Mouse (Mus musculus) neural tube, embryonic 13.5 days (tissue): Measurements from ENCODE around the gene Tmem30a. TPM values are rescaled to one million over a fixed set of nuclear protein-coding genes. Genes with fewer than 3 reads are reported as not detected.

Source experiments
- ATAC-seq: fragments of 200-750 bp; cut with Nextera tagmentation; 2 replicates; pipeline ENCODE4 v1.8.0; 2017; ENCODE audit warnings: low read depth, mild to moderate bottlenecking, moderate TSS enrichment, moderate library complexity
- H3K27ac ChIP-seq: fragments of 300-500 bp; sonication (generic); replicated peaks from 2 replicates; pipeline ENCODE4 v1.5.1; 2015; ENCODE audit warnings: moderate library complexity, mild to moderate bottlenecking, inconsistent platforms
- H3K27me3 ChIP-seq: fragments of 300-500 bp; sonication (generic); 2 replicates; pipeline ENCODE4 v1.6.1; 2015; ENCODE audit warnings: mild to moderate bottlenecking, inconsistent platforms
- H3K36me3 ChIP-seq: fragments of 300-500 bp; sonication (generic); 2 replicates; pipeline ENCODE4 v1.6.1; 2015; ENCODE audit warnings: mild to moderate bottlenecking, inconsistent platforms
- H3K4me1 ChIP-seq: fragments of 300-500 bp; sonication (generic); replicated peaks from 2 replicates; pipeline ENCODE4 v1.6.1; 2015; ENCODE audit warnings: inconsistent platforms
- H3K4me2 ChIP-seq: fragments of 300-500 bp; sonication (generic); 2 replicates; pipeline ENCODE4 v1.6.1; 2015; ENCODE audit warnings: inconsistent platforms, mild to moderate bottlenecking, moderate library complexity
- H3K4me3 ChIP-seq: fragments of 300-500 bp; sonication (generic); 2 replicates; pipeline ENCODE4 v1.5.1; 2015; ENCODE audit warnings: mild to moderate bottlenecking, inconsistent platforms
- H3K9ac ChIP-seq: fragments of 300-500 bp; sonication (generic); 2 replicates; pipeline ENCODE4 v1.6.1; 2015; ENCODE audit warnings: moderate library complexity, mild to moderate bottlenecking, inconsistent platforms
- H3K9me3 ChIP-seq: fragments of 300-500 bp; sonication (generic); 2 replicates; pipeline ENCODE4 v1.6.1; 2016; ENCODE audit warnings: inconsistent platforms
- WGBS: fragments of 180-500 bp; shearing (Covaris S2); methylation state at CpG from one replicate; pipeline ENCODE4 v1.1.7; 2015; 5-methylcytosine and 5-hydroxymethylcytosine counted together
- polyA plus RNA-seq: library from polyadenylated mRNA; unstranded; fragments of >200 nt; fragmentation: Nextera tagmentation; extraction: Ambion mirVana; gene quantifications from 2 replicates; pipeline ENCODE4 v1.2.1, GENCODE M21; 2015

Tmem30a gene
- polyA plus RNA-seq, 1 experiment from 2014 or later, result 111 TPM

DNA sequence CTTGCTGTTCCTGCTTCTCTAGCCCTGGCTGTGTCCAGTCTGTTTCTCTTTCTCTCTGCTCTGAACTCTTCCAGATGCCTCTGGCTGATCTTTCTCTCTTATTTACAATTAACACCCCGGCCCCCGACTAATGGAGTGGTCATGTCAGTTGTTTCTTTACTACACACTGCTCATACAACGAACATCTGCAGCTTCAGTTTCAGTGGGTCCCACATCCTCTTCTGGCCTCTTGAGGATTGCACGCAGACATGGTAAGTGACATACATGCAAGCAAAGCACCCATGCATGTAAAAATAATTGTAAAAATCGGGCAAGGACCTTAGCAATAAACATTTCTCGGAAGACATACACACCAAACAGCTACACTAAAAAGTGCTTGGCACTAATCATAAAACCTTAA, 57.7 kb downstream of the Tmem30a start:
- H3K9ac ChIP-seq, result no peak overlapping the region
- no peak overlapping the region for H3K4me3 ChIP-seq
- no peak overlapping the region for H3K4me2 ChIP-seq
- no peaks in the 10 kb centered on the region for H3K4me1 ChIP-seq
- WGBS, result 80% methylated on average over 6 of the region's 6 CpGs
- H3K9me3 ChIP-seq, result no peaks in the 10 kb centered on the region
- no peak overlapping the region for H3K27ac ChIP-seq
- no peaks in the 10 kb centered on the region for H3K36me3 ChIP-seq
- ATAC-seq, result no peak
- no peaks in the 10 kb centered on the region for H3K27me3 ChIP-seq

DNA sequence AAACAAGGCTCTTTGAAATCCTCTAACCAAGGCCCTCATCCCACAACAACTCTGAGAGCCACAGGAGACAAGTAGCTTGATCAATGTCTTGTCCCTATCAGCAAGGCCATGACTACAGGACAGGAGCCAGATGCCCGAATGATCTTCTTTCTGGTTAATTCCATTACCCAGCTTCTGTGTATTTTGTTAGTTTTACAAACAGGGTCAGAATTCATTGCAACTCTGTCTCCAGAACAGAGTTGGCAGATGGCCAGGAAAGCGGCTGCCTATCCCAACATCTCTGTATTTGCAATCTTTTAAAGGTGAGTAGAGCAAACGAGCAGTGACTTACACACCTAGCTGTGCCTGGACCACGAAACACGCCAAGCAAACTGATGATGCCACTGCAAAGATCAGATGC, 63.0 kb downstream of the Tmem30a start:
- no peaks in the 10 kb centered on the region for H3K4me1 ChIP-seq
- no peak overlapping the region for H3K27ac ChIP-seq
- H3K27me3 ChIP-seq, result no peaks in the 10 kb centered on the region
- whole genome bisulfite sequencing, result 88% methylated on average over 5 of the region's 5 CpGs
- H3K36me3 ChIP-seq, result no peaks in the 10 kb centered on the region
- H3K4me2 ChIP-seq, result no peak overlapping the region
- H3K4me3 ChIP-seq, result no peak overlapping the region
- no peak overlapping the region for H3K9ac ChIP-seq
- no peak for ATAC-seq
- no peaks in the 10 kb centered on the region for H3K9me3 ChIP-seq

DNA sequence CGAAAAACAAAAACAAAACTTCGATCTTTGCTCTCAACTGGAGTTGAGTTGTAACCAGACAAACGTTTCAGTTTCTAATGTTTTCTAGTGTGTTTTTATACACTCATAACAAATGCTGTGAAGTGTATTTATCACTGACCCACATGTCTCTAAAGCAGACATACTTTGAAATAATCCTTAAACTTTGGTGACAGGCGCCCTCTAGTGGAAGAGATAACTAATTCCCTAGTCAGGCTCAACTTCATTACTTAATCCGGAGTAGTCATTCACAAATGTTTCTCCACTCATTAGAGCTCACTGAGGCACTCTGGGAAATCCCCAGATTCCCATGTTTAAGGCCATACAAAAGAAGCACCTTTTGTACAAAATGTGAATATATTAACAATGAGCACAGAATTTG, 70.2 kb downstream of the Tmem30a start:
- Histone ChIP-seq H3K4me1 (peaks cover 26% of the 10 kb centered on the region), H3K27ac (no peak overlapping the region), H3K4me2 (no peak overlapping the region), H3K36me3 (no peaks in the 10 kb centered on the region), H3K9ac (no peak overlapping the region), H3K27me3 (peaks cover 28% of the 10 kb centered on the region), H3K4me3 (no peak overlapping the region), H3K9me3 (no peaks in the 10 kb centered on the region)
- 34% methylated on average over 5 of the region's 5 CpGs for WGBS
- no peak for ATAC-seq

DNA sequence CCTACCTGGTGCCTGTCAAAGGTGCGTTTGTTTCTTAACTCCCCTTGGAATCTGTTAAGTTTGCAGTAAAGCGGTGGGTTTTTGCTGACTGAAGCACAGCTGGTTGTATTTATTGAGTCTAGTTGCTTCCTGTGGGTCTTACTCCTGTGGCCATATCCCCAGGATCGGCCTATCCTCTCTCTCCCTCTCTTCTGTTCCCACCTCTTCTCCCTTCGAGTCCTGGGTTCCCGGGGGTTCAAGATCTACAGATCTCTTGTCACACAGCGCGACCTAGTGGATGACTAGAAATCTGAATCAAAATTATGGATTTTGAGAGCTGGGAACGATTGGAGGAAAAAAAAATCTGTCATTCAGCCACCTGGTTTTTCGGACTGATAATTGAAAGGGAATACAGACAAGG, 72.3 kb downstream of the Tmem30a start:
- Histone ChIP-seq H3K4me2 (peak overlapping the region; percentile 39), H3K27ac (no peak overlapping the region), H3K9ac (no peak overlapping the region), H3K27me3 (peaks cover 37% of the 10 kb centered on the region), H3K4me1 (peaks cover 43% of the 10 kb centered on the region), H3K9me3 (no peaks in the 10 kb centered on the region), H3K36me3 (no peaks in the 10 kb centered on the region), H3K4me3 (no peak overlapping the region)
- ATAC-seq, result no peak
- 12% methylated on average over 9 of the region's 9 CpGs for WGBS

DNA sequence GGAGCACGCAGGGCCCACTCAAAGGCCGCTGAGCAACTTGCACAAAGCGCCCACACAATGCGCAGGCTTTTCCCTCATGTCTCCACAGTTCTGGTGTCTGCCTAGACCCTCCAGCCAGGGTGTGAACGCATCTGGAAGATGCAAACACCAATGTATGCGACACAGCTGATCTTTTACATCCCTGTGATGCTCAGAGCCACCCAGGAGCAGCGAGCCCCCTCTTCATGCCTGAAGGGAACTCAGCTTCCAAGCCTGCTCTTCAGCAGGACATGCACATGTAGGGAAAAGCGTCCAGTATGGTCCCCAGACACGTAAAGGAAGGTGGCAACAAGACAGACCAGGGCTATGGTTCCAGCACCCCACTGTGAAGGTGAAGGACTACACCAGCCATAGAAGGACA, 73.2 kb downstream of the Tmem30a start:
- ATAC-seq, result no peak
- no peaks in the 10 kb centered on the region for H3K36me3 ChIP-seq
- no peak overlapping the region for H3K27ac ChIP-seq
- peaks cover 37% of the 10 kb centered on the region for H3K27me3 ChIP-seq
- H3K9me3 ChIP-seq, result no peaks in the 10 kb centered on the region
- peak overlapping the region; percentile 97 for H3K4me2 ChIP-seq
- peaks cover 47% of the 10 kb centered on the region for H3K4me1 ChIP-seq
- H3K4me3 ChIP-seq, result no peak overlapping the region
- 35% methylated on average over 9 of the region's 9 CpGs for WGBS
- H3K9ac ChIP-seq, result no peak overlapping the region

DNA sequence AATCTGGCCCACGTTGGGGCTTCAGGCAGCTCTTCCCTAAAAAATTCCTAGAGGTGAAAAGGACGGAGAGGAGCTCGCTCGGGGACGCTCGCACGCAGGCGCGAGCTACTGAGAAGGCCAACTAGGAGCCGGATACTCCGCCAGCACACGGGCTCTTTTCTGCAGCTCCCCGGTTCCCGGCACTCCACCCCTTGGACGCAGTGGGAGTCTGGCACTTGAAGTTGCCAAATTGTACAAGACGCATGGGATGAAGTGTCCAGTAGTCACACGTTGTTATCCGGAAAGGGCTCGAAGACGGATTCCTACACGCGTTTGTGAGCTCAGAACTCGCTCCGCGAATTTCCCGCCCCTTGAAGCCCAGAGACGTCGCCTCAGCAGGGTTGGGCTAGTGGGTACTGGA, 73.9 kb downstream of the Tmem30a start:
- 0 out of 2 replicates have a peak overlapping the region, but pooled peaks have one; percentile 54 for H3K27ac ChIP-seq
- no peaks in the 10 kb centered on the region for H3K9me3 ChIP-seq
- no peaks in the 10 kb centered on the region for H3K36me3 ChIP-seq
- under 1% methylated on average over 28 of the region's 28 CpGs for WGBS
- peak overlapping the region; percentile 55 for H3K4me3 ChIP-seq
- peaks cover 54% of the 10 kb centered on the region for H3K4me1 ChIP-seq
- peak overlapping the region; percentile 97 for H3K4me2 ChIP-seq
- ATAC-seq, result no peak
- peak overlapping the region; percentile 75 for H3K9ac ChIP-seq
- peaks cover 37% of the 10 kb centered on the region for H3K27me3 ChIP-seq

Other genes starting within 250 kb of the Tmem30a start
- 12.1 and 15.6 TPM in 2 replicates for gene Col12a1, start 74.7 kb downstream of the Tmem30a start, polyA plus RNA-seq
- gene Cox7a2, start 33.6 kb downstream of the Tmem30a start, polyA plus RNA-seq, result 881 and 912 TPM in 2 replicates
- 2.4 and 3.2 TPM in 2 replicates for gene Filip1, start 219.3 kb upstream of the Tmem30a start, polyA plus RNA-seq